Comparison of ENCODE assay signal across 14 mouse cellular contexts in the genomic region with DNA sequence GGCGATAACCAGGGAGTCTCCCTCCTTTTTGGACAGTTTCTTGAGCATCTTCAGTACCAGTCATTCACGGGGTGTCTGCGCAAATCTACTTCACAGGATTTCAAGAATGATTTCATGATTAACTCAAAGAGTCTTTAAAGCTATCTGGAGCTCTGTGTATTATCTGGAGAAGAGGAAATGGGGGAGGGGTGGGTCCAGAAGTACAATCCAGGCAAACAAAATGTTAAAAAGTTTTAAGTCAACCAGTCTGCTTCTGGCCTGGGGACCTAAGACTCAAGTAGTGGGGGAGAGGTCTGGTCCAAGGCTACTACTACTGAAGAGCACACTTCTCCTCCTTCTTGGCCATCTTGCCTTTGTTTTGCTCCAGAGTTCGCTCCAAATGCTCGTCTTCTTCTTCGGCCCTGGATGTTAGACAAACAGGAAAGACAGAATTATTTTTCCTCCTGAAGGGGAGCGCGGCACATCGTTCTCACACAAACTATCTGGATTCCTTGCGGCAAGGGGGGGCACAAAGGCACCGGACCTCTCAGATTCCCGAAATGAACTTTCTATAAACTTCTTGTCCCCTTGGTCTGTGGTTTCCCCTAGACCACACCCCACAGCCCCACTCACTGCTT. TPM values are rescaled to one million over a fixed set of nuclear protein-coding genes. Genes with fewer than 3 reads are reported as not detected.
A peak's percentile ranks its signal among the peaks of the same experiment; 100 is the strongest.
DNase-seq lines count a peak whose midpoint lies in the region; ATAC-seq lines count a peak whose summit lies in the region.
"Had no signal": no experiment of that assay in that cellular context is flagged by ENCODE, and none has a peak within 500 bp of the region (broad histone marks: within the 10 kb centered on the region; RNA-seq: fewer than 3 reads in every experiment).

No protein-coding gene starts in this region.

- no peak overlapping the region for H3K27ac ChIP-seq in heart, embryonic 12.5 days (ENCODE audit: poor library complexity, severe bottlenecking)
- H3K27ac ChIP-seq in embryonic facial prominence, embryonic 12.5 days: no peak overlapping the region
- H3K27ac ChIP-seq in hindbrain, embryonic 12.5 days: peak overlapping the region; percentile 23; the same call in 1 of the 2 replicates
- H3K27ac ChIP-seq in midbrain, embryonic 14.5 days (replicated peaks; ENCODE audit: low read depth, low read length): peak overlapping the region; percentile 81

- intact Hi-C loops in left cerebral cortex, postnatal 14 days (cut with DNase I): no loop called here
- intact Hi-C loops in heart, postnatal 25 days (cut with DNase I): no loop called here

- 39% methylated on average over 12 of the region's 12 CpGs for WGBS in heart, embryonic 12.5 days
- WGBS in embryonic facial prominence, embryonic 12.5 days: 11% methylated on average over 12 of the region's 12 CpGs
- 12% methylated on average over 12 of the region's 12 CpGs for whole genome bisulfite sequencing in hindbrain, embryonic 12.5 days
- 15% methylated on average over 12 of the region's 12 CpGs for WGBS in midbrain, embryonic 14.5 days

- H3K9ac ChIP-seq in heart, embryonic 12.5 days: no peak overlapping the region
- peak overlapping the region; percentile 20; the same call in 1 of the 2 replicates for H3K9ac ChIP-seq in embryonic facial prominence, embryonic 12.5 days
- H3K9ac ChIP-seq in hindbrain, embryonic 12.5 days: no peak overlapping the region
- H3K9ac ChIP-seq in midbrain, embryonic 14.5 days (replicated peaks; ENCODE audit: low read length): peak overlapping the region; percentile 39; the same call in 1 of the 2 replicates

- no peaks in the 10 kb centered on the region for H3K9me3 ChIP-seq in heart, embryonic 12.5 days (replicated peaks)
- H3K9me3 ChIP-seq in embryonic facial prominence, embryonic 12.5 days: no peaks in the 10 kb centered on the region
- H3K9me3 ChIP-seq in hindbrain, embryonic 12.5 days (replicated peaks): no peaks in the 10 kb centered on the region
- H3K9me3 ChIP-seq in midbrain, embryonic 14.5 days (ENCODE audit: control insufficient read depth, low read length): no peaks in the 10 kb centered on the region

- H3K27me3 ChIP-seq in heart, embryonic 12.5 days (replicated peaks): peaks cover 41% of the 10 kb centered on the region
- peaks cover 57% of the 10 kb centered on the region for H3K27me3 ChIP-seq in embryonic facial prominence, embryonic 12.5 days
- H3K27me3 ChIP-seq in hindbrain, embryonic 12.5 days: peaks cover 85% of the 10 kb centered on the region
- H3K27me3 ChIP-seq in midbrain, embryonic 14.5 days (ENCODE audit: control insufficient read depth, insufficient read depth, low read length): peaks cover 51% of the 10 kb centered on the region

- H3K36me3 ChIP-seq in heart, embryonic 12.5 days: no peaks in the 10 kb centered on the region
- H3K36me3 ChIP-seq in embryonic facial prominence, embryonic 12.5 days: no peaks in the 10 kb centered on the region
- H3K36me3 ChIP-seq in hindbrain, embryonic 12.5 days: no peaks in the 10 kb centered on the region
- no peaks in the 10 kb centered on the region for H3K36me3 ChIP-seq in midbrain, embryonic 14.5 days (ENCODE audit: control insufficient read depth, insufficient read depth, low read length)

- DNase-seq in heart, adult 18-20 months: no peak
- DNase-seq in midbrain, embryonic 14.5 days: no peak
- no peak for DNase-seq in left cerebral cortex, postnatal 14 days (ENCODE audit: low spot score in 2 of 2)
- DNase-seq in heart, postnatal 25 days (ENCODE audit: low spot score): no peak
- DNase-seq: adrenal gland, adult 8-10 months; gastrocnemius, postnatal 14 days; kidney, postnatal 14 days; thymus, adult 2 months had no signal

- no peak for ATAC-seq in heart, embryonic 12.5 days (ENCODE audit: insufficient number of reproducible peaks, low FRiP score)
- no peak for ATAC-seq in embryonic facial prominence, embryonic 12.5 days (ENCODE audit: insufficient number of reproducible peaks, insufficient read depth, low FRiP score, low TSS enrichment)
- ATAC-seq in hindbrain, embryonic 12.5 days (ENCODE audit: low FRiP score): no peak
- no peak for ATAC-seq in midbrain, embryonic 14.5 days (ENCODE audit: low FRiP score, low TSS enrichment)
- no peak for ATAC-seq in frontal cortex, adult (ENCODE audit: low TSS enrichment)

- H3K4me2 ChIP-seq in heart, embryonic 12.5 days: 0 out of 2 replicates have a peak overlapping the region, but pooled peaks have one; percentile 69
- peak overlapping the region; percentile 32 for H3K4me2 ChIP-seq in embryonic facial prominence, embryonic 12.5 days (replicated peaks)
- H3K4me2 ChIP-seq in hindbrain, embryonic 12.5 days (replicated peaks): peak overlapping the region; percentile 40
- peak overlapping the region; percentile 74 for H3K4me2 ChIP-seq in midbrain, embryonic 14.5 days (ENCODE audit: low read length)

- peaks cover 41% of the 10 kb centered on the region for H3K4me1 ChIP-seq in heart, embryonic 12.5 days (replicated peaks)
- H3K4me1 ChIP-seq in embryonic facial prominence, embryonic 12.5 days: peaks cover 21% of the 10 kb centered on the region
- peaks cover 23% of the 10 kb centered on the region for H3K4me1 ChIP-seq in hindbrain, embryonic 12.5 days
- peaks cover 36% of the 10 kb centered on the region for H3K4me1 ChIP-seq in midbrain, embryonic 14.5 days (ENCODE audit: control insufficient read depth, insufficient read depth, low read length)

- H3K4me3 ChIP-seq in heart, embryonic 12.5 days: no peak overlapping the region
- H3K4me3 ChIP-seq in embryonic facial prominence, embryonic 12.5 days: peak overlapping the region; percentile 17; the same call in 1 of the 2 replicates
- H3K4me3 ChIP-seq in hindbrain, embryonic 12.5 days: peak overlapping the region; percentile 7; the same call in 1 of the 2 replicates
- peak overlapping the region; percentile 29 for H3K4me3 ChIP-seq in midbrain, embryonic 14.5 days (replicated peaks; ENCODE audit: low read depth, low read length)
- H3K4me3 ChIP-seq: myocyte had no signal

RNA-seq across cellular contexts. Expression of a gene that starts 3.9 kb away (rescaled TPM):
- polyA plus RNA-seq in heart, embryonic 12.5 days (2016; fragmentation: Nextera tagmentation; extraction: Ambion mirVana): 0.28 and 0.45 TPM in 2 replicates
- under 1 TPM in 1 of 2 experiments, not detected in 1; 0.23 TPM for total RNA-seq in heart, adult 18-20 months (2021)
- polyA plus RNA-seq in embryonic facial prominence, embryonic 12.5 days (2016; fragmentation: Nextera tagmentation; extraction: Ambion mirVana): 4.5 and 6.3 TPM in 2 replicates
- polyA plus RNA-seq in hindbrain, embryonic 12.5 days (2016; fragmentation: Nextera tagmentation; extraction: Ambion mirVana): 3.4 and 3.6 TPM in 2 replicates
- polyA plus RNA-seq in midbrain, embryonic 14.5 days (2014; fragmentation: Nextera tagmentation; extraction: Ambion mirVana): 9.9 and 15.2 TPM in 2 replicates
- total RNA-seq in left cerebral cortex, postnatal 14 days (2021): 1 to 10 TPM; 6.1 to 9.1 TPM
- not detected for total RNA-seq in heart, postnatal 25 days (2021)
- total RNA-seq: adrenal gland, adult 8-10 months; gastrocnemius, postnatal 14 days; hematopoietic stem cell, adult 5-6 weeks had no signal

Comparison
In these comparisons a context has a peak if more than half of its experiments do, and no peak if none do; other contexts are left out.
1. H3K27ac ChIP-seq: peak in hindbrain, embryonic 12.5 days (single experiment) and midbrain, embryonic 14.5 days (single experiment); none in heart, embryonic 12.5 days (single experiment) and embryonic facial prominence, embryonic 12.5 days (single experiment).
2. H3K9ac ChIP-seq: peak in embryonic facial prominence, embryonic 12.5 days (single experiment) and midbrain, embryonic 14.5 days (single experiment); none in heart, embryonic 12.5 days (single experiment) and hindbrain, embryonic 12.5 days (single experiment).
3. Peak in every context shown above with its lines, with median percentiles within 50 percentile points of each other: H3K4me2 ChIP-seq.